Mouse (Mus musculus) cerebellum, adult 9-10 months (tissue): ENCODE results near the gene Plppr3.
A peak's percentile ranks its signal among the peaks of the same experiment; 100 is the strongest.

Source experiments
- DNase-seq: peaks from one replicate; pipeline ENCODE4 v3.0.0; 2022

Plppr3 gene

DNA sequence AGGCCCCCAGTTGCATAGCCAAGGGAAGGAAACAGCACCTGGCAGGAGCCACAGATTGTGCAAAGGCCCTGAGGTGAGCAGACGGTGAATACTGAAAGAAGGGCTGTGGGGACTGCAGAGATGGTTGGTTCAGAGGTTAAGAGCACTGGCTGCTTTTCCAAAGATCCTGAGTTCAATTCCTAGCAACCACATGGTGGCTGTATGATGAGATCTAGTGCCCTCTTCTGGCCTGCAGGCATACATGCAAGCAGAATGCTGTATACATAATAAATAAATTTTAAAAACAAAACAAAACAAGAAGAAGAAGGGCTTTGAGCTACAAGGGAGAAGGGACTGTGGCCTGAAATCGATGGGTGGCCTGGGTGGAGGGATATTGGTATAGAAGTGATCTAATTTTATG is 57.3 kb downstream of the Plppr3 start:
- DNase-seq, result no peak

DNA sequence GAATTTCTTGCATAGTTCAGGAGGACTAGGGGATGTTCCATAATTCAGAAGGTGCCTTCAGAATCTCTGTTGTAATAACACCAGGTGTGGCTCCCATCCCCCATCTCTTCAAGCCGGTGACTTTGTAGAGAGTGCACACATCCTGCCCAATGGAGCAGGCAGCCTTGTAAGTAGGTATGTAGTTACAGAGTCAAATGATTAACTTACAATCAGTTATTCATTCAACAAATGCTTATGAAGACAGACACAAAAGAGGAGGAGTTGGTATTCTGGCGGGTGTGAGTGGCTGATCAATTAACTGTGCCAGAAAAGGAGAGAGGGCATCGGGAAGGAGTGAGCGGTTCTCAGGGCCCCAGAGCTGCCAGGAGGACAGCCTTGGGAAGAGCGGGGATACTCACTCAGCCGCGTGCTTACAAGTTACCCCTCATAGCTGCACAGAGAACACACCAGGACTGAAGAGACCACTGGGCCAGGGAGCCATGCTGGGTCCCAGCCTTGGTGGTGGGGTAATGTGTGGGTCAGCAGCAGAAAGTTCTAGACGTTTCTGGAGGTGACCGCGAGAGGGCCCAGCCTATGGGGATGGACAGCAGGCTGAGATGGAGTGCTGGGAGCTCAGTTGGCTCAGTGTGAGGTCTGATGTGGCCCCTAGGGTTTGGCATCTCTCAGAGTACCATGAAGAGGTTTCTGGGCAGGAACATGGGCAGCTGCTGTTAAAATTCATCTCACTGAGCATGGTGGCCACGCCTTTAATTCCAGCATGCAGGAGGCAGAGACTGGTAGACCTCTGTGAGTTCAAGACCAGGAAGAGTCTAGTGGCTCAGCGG is 58.6 kb downstream of the Plppr3 start:
- no peak for DNase-seq

DNA sequence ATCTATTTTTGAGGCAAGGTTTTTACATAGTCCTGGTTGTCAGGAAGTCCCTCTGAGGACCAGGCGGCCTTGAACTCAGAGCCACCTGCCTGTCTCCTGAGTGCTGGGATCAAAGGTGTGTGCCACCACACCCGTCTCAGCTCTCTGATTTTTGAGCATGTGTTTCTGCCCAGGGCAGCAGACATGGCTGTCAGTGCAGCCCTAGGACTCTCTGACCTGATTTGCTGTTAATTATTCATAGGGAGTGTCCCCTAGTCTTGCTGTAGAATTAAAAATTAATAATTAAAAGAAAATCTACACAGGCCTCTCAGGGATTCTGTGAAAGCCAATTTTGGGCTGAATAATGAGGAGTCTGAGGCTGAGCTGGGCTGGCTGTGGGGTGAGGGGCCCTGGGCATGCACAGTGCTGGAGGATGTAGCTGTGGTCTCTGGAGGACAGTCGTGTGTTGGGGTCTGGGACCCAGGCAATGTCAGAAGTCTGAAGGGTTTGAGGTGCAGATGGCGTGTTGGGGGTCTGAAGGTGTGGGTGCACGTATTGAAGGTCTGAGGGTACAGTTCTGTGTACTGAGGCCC is 60.1 kb downstream of the Plppr3 start:
- no peak for DNase-seq

DNA sequence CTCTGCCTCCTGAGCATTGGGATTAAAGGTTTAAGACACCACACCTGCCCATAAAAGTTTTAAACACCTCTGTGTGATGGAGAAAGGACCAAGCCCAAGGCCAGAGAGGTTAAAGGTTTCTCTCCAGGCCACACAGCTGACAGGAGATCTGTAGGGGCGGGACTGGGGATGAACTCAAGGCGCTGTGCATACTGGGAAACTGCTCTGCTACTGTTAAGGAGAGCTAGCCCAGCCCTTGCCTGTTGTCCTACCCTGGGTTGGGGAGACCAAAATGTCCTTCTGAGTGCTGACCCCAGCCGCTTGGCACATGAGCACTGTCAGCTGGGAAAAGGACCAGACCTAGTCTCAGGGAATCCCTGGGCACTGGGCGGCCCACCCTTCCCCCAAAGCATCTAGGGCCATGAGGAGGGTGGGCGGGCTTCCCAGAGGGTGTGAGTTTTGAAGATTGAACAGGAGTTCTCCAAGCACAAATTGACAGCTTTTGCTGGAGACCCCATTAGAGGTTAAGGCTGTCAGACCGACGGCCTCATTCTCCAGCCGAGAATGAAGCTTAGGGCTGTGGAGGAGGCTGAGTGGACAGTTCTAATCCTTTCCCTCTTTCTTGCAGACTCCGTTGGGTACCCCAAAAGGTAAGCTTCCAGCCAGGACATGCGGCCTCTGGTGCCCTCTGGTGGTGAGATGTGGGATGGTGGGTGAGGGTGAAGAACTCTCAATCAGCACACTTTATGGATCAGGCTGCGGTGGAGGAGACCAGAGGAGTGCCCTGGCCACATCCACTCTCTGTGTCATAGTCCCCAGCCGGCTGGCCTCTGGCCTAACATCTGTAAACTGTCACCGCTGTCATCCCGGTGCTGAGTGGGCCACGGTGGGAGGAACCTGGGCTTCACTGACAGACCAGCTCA is 62.4 kb downstream of the Plppr3 start:
- peak; percentile 89 for DNase-seq
